Mouse (Mus musculus) kidney, postnatal 0 days (tissue): ENCODE data around the gene Acot7. TPM values are rescaled to one million over a fixed set of nuclear protein-coding genes. Genes with fewer than 3 reads are reported as not detected.

Source experiments
- ATAC-seq: fragments of 200-750 bp; cut with Nextera tagmentation; replicated peaks from 2 replicates; pipeline ENCODE4 v1.8.0; 2017; ENCODE audit warnings: low read depth, moderate number of reproducible peaks, moderate TSS enrichment, moderate library complexity; ENCODE audit not compliant: low FRiP score
- DNase-seq: peaks from one replicate; pipeline ENCODE4 v3.0.0-alpha.2; 2016; ENCODE audit warnings: low spot score
- H3K27ac ChIP-seq: fragments of 300-500 bp; sonication (generic); 2 replicates; pipeline ENCODE4 v1.5.1; 2014; ENCODE audit warnings: mild to moderate bottlenecking
- H3K27me3 ChIP-seq: fragments of 300-500 bp; sonication (generic); 2 replicates; pipeline ENCODE4 v1.6.1; 2014; ENCODE audit warnings: low read length, mixed read lengths; ENCODE audit not compliant: insufficient read depth
- H3K36me3 ChIP-seq: fragments of 300-500 bp; sonication (generic); 2 replicates; pipeline ENCODE4 v1.6.1; 2014; ENCODE audit warnings: low read length, mixed read lengths; ENCODE audit not compliant: insufficient read depth
- H3K4me1 ChIP-seq: fragments of 300-500 bp; sonication (generic); replicated peaks from 2 replicates; pipeline ENCODE4 v1.6.1; 2014; ENCODE audit warnings: antibody characterized with exemption, low read length, mixed read lengths; ENCODE audit not compliant: insufficient read depth
- H3K4me2 ChIP-seq: fragments of 300-500 bp; sonication (generic); 2 replicates; pipeline ENCODE4 v1.6.1; 2014; ENCODE audit warnings: mild to moderate bottlenecking, low read length, moderate library complexity, mixed read lengths
- H3K4me3 ChIP-seq: fragments of 300-500 bp; sonication (generic); replicated peaks from 2 replicates; pipeline ENCODE4 v1.5.1; 2014; ENCODE audit warnings: low read depth, low read length
- H3K9ac ChIP-seq: fragments of 300-500 bp; sonication (generic); 2 replicates; pipeline ENCODE4 v1.6.1; 2014; ENCODE audit warnings: low read depth, low read length
- H3K9me3 ChIP-seq: fragments of 300-500 bp; sonication (generic); replicated peaks from 2 replicates; pipeline ENCODE4 v1.6.1; 2016; ENCODE audit warnings: low read length, inconsistent platforms, mixed read lengths
- CTCF ChIP-seq: IDR thresholded peaks from 2 replicates; pipeline ENCODE4 v1.5.1; 2016; ENCODE audit warnings: antibody characterized with exemption, low read depth, mild to moderate bottlenecking, moderate library complexity
- WGBS: fragments of 180-500 bp; shearing (Covaris S2); extraction: QIAGEN DNeasy Blood & Tissue Kit; methylation state at CpG from one replicate; pipeline ENCODE4 v1.1.7; 2014; 5-methylcytosine and 5-hydroxymethylcytosine counted together
- polyA plus RNA-seq: library from polyadenylated mRNA; unstranded; fragments of >200 nt; fragmentation: Nextera tagmentation; extraction: Ambion mirVana; gene quantifications from 2 replicates; pipeline ENCODE4 v1.2.1, GENCODE M21; 2015

Gene Acot7
- polyA plus RNA-seq, 1 experiment from 2014 or later, result 56.4 TPM

GRCm38 (mm10) chr4:152253183-152253759, 75.3 kb downstream of the Acot7 start:
- no peak overlapping the region for H3K4me2 ChIP-seq
- WGBS, result 38% methylated on average over 9 of the region's 9 CpGs
- no peaks in the 10 kb centered on the region for H3K4me1 ChIP-seq
- H3K9me3 ChIP-seq, result no peaks in the 10 kb centered on the region
- H3K36me3 ChIP-seq, result no peaks in the 10 kb centered on the region
- no peak for TF ChIP-seq CTCF
- ATAC-seq (peak; percentile 44; the same call in 1 of the 2 replicates), DNase-seq (peak; percentile 67)
- no peaks in the 10 kb centered on the region for H3K27me3 ChIP-seq
- H3K9ac ChIP-seq, result no peak overlapping the region
- no peak overlapping the region for H3K4me3 ChIP-seq
- H3K27ac ChIP-seq, result no peak overlapping the region

GRCm38 (mm10) chr4:152257070-152257469, 79.1 kb downstream of the Acot7 start:
- DNase-seq (no peak), ATAC-seq (no peak)
- TF ChIP-seq CTCF, result no peak
- H3K9ac ChIP-seq, result no peak overlapping the region
- no peak overlapping the region for H3K4me3 ChIP-seq
- H3K27me3 ChIP-seq, result no peaks in the 10 kb centered on the region
- H3K36me3 ChIP-seq, result no peaks in the 10 kb centered on the region
- no peak overlapping the region for H3K27ac ChIP-seq
- no peak overlapping the region for H3K4me2 ChIP-seq
- H3K4me1 ChIP-seq, result no peaks in the 10 kb centered on the region
- H3K9me3 ChIP-seq, result no peaks in the 10 kb centered on the region
- 39% methylated on average over 6 of the region's 6 CpGs for WGBS

GRCm38 (mm10) chr4:152260451-152260850, 82.5 kb downstream of the Acot7 start:
- ATAC-seq, result no peak
- Histone ChIP-seq H3K9ac (no peak overlapping the region), H3K27ac (no peak overlapping the region), H3K9me3 (no peaks in the 10 kb centered on the region), H3K4me1 (peaks cover 12% of the 10 kb centered on the region), H3K4me3 (no peak overlapping the region), H3K36me3 (no peaks in the 10 kb centered on the region), H3K27me3 (no peaks in the 10 kb centered on the region), H3K4me2 (no peak overlapping the region)
- no peak for TF ChIP-seq CTCF
- DNase-seq, result no peak
- WGBS, result 83% methylated on average over 8 of the region's 8 CpGs

GRCm38 (mm10) chr4:152262187-152262586, 84.3 kb downstream of the Acot7 start:
- peaks cover 12% of the 10 kb centered on the region for H3K4me1 ChIP-seq
- no peaks in the 10 kb centered on the region for H3K9me3 ChIP-seq
- TF ChIP-seq CTCF, result no peak
- H3K4me3 ChIP-seq, result no peak overlapping the region
- no peaks in the 10 kb centered on the region for H3K36me3 ChIP-seq
- H3K4me2 ChIP-seq, result no peak overlapping the region
- DNase-seq (no peak), ATAC-seq (no peak)
- H3K27ac ChIP-seq, result no peak overlapping the region
- no peaks in the 10 kb centered on the region for H3K27me3 ChIP-seq
- 62% methylated on average over 9 of the region's 9 CpGs for WGBS
- H3K9ac ChIP-seq, result no peak overlapping the region

GRCm38 (mm10) chr4:152263089-152263488, 85.2 kb downstream of the Acot7 start:
- no peak for ATAC-seq
- no peak for DNase-seq
- Histone ChIP-seq H3K4me1 (peaks cover 12% of the 10 kb centered on the region), H3K9me3 (no peaks in the 10 kb centered on the region), H3K27me3 (no peaks in the 10 kb centered on the region), H3K4me3 (no peak overlapping the region), H3K27ac (no peak overlapping the region), H3K9ac (no peak overlapping the region), H3K4me2 (no peak overlapping the region), H3K36me3 (no peaks in the 10 kb centered on the region)
- WGBS, result 69% methylated on average over 9 of the region's 9 CpGs
- no peak for TF ChIP-seq CTCF

GRCm38 (mm10) chr4:152263512-152264176, 85.7 kb downstream of the Acot7 start:
- Histone ChIP-seq H3K9ac (peak overlapping the region; percentile 37; the same call in 1 of the 2 replicates), H3K4me1 (peaks cover 12% of the 10 kb centered on the region), H3K27ac (peak overlapping the region; percentile 50; the same call in 1 of the 2 replicates), H3K27me3 (no peaks in the 10 kb centered on the region), H3K4me2 (peak overlapping the region; percentile 28; the same call in 1 of the 2 replicates), H3K4me3 (no peak overlapping the region), H3K9me3 (no peaks in the 10 kb centered on the region), H3K36me3 (no peaks in the 10 kb centered on the region)
- WGBS, result 33% methylated on average over 10 of the region's 10 CpGs
- ATAC-seq (peak; percentile 83), DNase-seq (peak; percentile 90)
- no peak for TF ChIP-seq CTCF
